Mouse (Mus musculus) left cerebral cortex, adult 18-20 months (tissue): Measurements from ENCODE around the gene Rce1. TPM values are rescaled to one million over a fixed set of nuclear protein-coding genes. Genes with fewer than 3 reads are reported as not detected.

Experiments
- DNase-seq, 2 experiments: peaks; one replicate each; pipeline ENCODE4 v3.0.0; 2021 to 2022; ENCODE audit warnings: low spot score in 2 of 2, mixed read lengths in 1 of 2
- long read RNA-seq, 2 experiments: library from polyadenylated mRNA; stranded (forward); transcript quantifications; one replicate each; pipeline ENCODE4 v2.0.0; 2021
- total RNA-seq, 2 experiments: library from RNA; stranded (reverse); gene quantifications; 2 replicates each; pipeline ENCODE4 v1.2.3; 2021

Gene Rce1
- 10 to 100 TPM; 27.3 to 27.7 TPM for total RNA-seq
- long read RNA-seq, experiment 1, transcript Rce1-201 (8 exons, 1,425 nt): major isoform, 21 of 51 reads
- long read RNA-seq, experiment 1, transcript Rce1-202 (7 exons, 862 nt): minor isoform, 6 of 51 reads
- long read RNA-seq, experiment 1, partial matches to known transcripts: 5 of 51 reads
- long read RNA-seq, experiment 1, other reads (novel, unspliced or antisense): 13 of 51 reads
- long read RNA-seq, experiment 2, transcript Rce1-201 (8 exons, 1,425 nt): major isoform, 10 of 30 reads
- long read RNA-seq, experiment 2, partial matches to known transcripts: 3 of 30 reads
- long read RNA-seq, experiment 2, other reads (novel, unspliced or antisense): 12 of 30 reads

GRCm38 (mm10) chr19:4625179-4625828, at the start of gene Rce1:
Gene Rce1, minus strand, starts transcription at chr19:4625641.
- DNase-seq: peak; percentile 89 to 92

- DNase-seq: no peak
These were observed 47.0 kb upstream of the Rce1 start for GRCm38 (mm10) chr19:4672401-4672800.

GRCm38 (mm10) chr19:4670776-4671175, 45.3 kb upstream of the Rce1 start:
- DNase-seq: no peak

- no peak for DNase-seq
These were observed 41.4 kb upstream of the Rce1 start for GRCm38 (mm10) chr19:4666815-4667214.

GRCm38 (mm10) chr19:4658156-4658555, 32.7 kb upstream of the Rce1 start:
- DNase-seq: no peak

- DNase-seq: peak; percentile 63 to 80
These were observed 21.6 kb upstream of the Rce1 start for GRCm38 (mm10) chr19:4646917-4647492.

GRCm38 (mm10) chr19:4644271-4644670, 18.8 kb upstream of the Rce1 start:
- DNase-seq: peak; percentile 77 to 78

GRCm38 (mm10) chr19:4635986-4636385, 10.5 kb upstream of the Rce1 start:
- DNase-seq: no peak

- DNase-seq: peak; percentile 76
These were observed 3.4 kb upstream of the Rce1 start for GRCm38 (mm10) chr19:4628819-4629218.

- DNase-seq: no peak
These were observed 541 bp upstream of the Rce1 start for GRCm38 (mm10) chr19:4625829-4626535.

- DNase-seq: no peak
These were observed 849 bp downstream of the Rce1 start for GRCm38 (mm10) chr19:4624406-4625178.

GRCm38 (mm10) chr19:4624006-4624405, 1.4 kb downstream of the Rce1 start:
- DNase-seq: no peak

GRCm38 (mm10) chr19:4623419-4623818, 2.0 kb downstream of the Rce1 start:
- no peak for DNase-seq

- no peak for DNase-seq
These were observed 2.7 kb downstream of the Rce1 start for GRCm38 (mm10) chr19:4622780-4623179.

GRCm38 (mm10) chr19:4620721-4621120, 4.7 kb downstream of the Rce1 start:
- no peak for DNase-seq

GRCm38 (mm10) chr19:4619461-4619860, 6.0 kb downstream of the Rce1 start:
- no peak for DNase-seq

GRCm38 (mm10) chr19:4618183-4618582, 7.3 kb downstream of the Rce1 start:
- no peak for DNase-seq

- no peak for DNase-seq
These were observed 8.9 kb downstream of the Rce1 start for GRCm38 (mm10) chr19:4616546-4616945.

GRCm38 (mm10) chr19:4615151-4616093, 10.0 kb downstream of the Rce1 start, which contains the start of gene Lrfn4:
Gene Lrfn4, minus strand, starts transcription at chr19:4615667.
- DNase-seq: peak; percentile 86 to 93
